Mouse (Mus musculus) heart, adult 8-10 months (tissue): ENCODE measurements around the gene Guca2b. TPM values are rescaled to one million over a fixed set of nuclear protein-coding genes. Genes with fewer than 3 reads are reported as not detected.
A peak's percentile ranks its signal among the peaks of the same experiment; 100 is the strongest.

ENCODE experiments used
- DNase-seq: peaks from one replicate; pipeline ENCODE4 v3.0.0; 2022; ENCODE audit warnings: low spot score
- total RNA-seq, 4 experiments: library from RNA; stranded (reverse); gene quantifications; 2 replicates each; pipeline ENCODE4 v1.2.4; 2022

The Guca2b gene
- total RNA-seq: under 1 TPM in 2 of 4 experiments, not detected in 2; 0.49 to 0.75 TPM

GRCm38 (mm10) chr4:119658731-119659130 lies at the start of gene Guca2b:
Guca2b (minus strand) TSS chr4:119658954.
- DNase-seq: no peak

- DNase-seq: peak; percentile 48
Measured at GRCm38 (mm10) chr4:119707751-119708150, 49.0 kb upstream of the Guca2b start.

DNA sequence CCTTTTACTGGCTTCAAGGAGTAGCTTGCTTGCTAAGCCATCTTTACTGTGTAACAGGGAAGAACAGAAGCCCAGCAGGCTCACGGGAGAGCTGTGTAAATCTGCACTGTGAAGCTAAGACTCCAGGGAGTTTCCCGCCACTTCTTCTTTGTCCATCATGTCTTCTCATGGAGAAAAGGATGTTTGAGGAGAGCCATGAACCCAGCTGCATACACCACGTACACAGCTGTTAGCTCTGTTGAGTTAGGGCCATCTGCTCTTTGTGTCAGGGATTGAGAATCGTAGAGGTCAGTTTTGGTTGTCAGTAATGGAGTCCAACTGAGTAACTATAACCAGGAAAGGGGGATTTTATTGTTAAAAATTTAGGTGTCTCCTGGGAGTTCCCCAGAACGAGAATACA lies 48.6 kb upstream of the Guca2b start:
- peak; percentile 11 for DNase-seq

DNA sequence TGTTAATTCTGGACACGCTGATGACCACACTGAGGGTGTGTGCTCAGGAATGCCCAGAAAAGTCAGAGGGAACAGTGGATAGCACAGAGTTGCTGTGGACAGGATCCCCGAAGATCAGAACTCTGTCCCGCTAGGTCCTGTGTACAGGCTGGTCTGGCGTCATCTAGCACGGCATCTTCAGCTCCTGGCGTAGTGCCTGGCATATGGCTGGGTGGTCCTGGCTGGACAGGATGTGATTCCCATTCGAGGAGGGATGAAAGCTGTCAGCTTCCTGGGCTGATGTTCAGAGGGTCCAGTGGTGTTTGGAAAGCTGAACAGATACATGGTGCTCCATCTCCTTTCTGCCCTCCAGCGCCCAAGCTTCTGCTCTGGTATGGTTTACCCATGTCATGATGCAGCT lies 45.2 kb upstream of the Guca2b start:
- no peak for DNase-seq

DNA sequence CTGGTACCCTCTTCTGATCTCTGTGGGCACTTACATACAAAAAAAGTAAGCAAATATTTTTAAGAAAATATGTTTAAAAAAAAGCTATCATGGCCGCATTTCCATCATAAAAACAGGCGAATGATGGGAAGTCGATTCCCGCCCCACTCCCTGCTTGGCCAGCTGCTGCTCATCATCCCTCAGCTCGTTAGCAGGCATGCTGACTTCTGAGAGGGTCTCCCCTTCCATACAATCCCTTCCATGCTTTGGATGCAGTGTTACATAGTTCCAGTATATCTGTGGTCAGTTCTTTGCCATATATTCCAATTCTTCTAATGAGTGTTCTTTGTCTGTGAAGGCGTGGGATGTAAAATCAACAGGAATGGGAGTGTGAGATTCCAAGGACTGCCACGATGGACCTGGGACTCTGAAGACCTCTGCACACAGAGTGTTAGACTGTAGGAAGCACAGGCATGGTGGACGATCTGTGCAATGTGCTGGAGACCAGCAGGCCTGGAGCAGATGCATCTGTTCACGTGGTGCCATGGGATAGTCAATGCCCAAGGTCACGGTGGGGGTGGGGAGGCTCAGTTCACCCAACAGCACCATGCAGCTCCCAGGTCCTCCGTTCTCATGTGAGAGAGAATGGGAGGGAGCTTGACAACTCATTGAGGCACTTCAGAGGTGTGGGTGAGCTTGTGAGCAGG lies 42.7 kb upstream of the Guca2b start:
- no peak for DNase-seq

- no peak for DNase-seq
Measured at GRCm38 (mm10) chr4:119698339-119698738, 39.6 kb upstream of the Guca2b start.

GRCm38 (mm10) chr4:119685746-119686145 lies 27.0 kb upstream of the Guca2b start:
- DNase-seq: no peak

DNA sequence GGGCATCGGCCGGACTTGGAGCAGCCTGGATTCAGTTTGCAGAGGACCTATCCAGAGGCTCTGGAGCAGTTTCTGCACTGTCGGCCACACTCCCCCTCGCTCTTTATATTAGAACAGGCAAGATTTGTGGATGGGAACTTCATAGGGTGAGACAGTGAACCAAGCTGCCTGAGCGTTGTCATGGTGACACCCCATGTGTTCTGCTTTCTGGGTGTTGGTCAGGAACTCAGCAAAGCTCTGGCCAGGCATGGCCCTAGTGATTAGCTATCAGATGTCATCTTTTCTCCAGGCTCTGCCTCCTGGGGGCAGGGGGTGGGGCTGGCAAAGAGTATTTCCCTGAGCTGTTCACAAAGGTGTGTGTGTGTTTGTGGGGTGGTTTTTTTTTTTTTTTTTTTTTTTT lies 23.8 kb upstream of the Guca2b start:
- DNase-seq: no peak

DNA sequence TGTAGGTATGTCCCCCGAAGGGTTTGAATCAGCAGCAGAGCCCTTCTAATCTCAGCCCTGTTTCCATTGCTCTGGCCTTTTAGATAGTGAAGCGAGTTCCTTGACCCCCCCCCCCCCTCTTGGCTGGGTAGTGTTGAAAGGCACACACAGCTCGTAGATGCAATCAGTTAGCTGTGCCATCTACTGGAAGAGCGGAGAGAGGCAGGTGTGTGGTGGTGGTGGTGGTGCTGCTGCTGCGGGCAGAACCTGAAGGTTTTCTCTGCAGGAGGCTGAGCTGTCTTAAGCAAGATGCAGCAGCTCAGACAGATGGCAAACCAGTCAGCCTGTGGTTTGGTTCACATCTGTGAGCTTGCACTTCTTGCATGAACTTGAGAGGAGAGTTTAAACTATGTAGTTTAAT lies 13.9 kb upstream of the Guca2b start:
- no peak for DNase-seq

DNA sequence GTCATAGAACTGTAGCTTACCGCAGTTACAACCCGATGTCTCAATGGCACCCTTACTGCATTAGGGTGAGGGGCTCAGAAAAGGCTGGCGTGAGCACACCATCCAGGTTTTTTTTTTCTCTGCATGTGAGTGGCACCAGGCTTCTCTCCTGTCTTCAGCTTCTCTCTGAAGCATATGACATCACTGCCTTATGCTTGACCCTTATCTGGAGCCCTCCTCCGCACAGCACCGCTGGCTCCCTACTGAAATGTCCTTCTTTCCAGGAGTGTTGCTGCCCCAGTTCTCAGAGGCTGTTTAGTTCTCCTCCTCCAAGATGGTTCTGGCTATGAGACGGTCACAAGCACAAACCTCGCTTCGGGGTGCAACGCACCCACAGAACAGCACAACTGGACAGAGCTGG lies 12.4 kb upstream of the Guca2b start:
- DNase-seq: no peak

GRCm38 (mm10) chr4:119670736-119671135 lies 12.0 kb upstream of the Guca2b start:
- no peak for DNase-seq

DNA sequence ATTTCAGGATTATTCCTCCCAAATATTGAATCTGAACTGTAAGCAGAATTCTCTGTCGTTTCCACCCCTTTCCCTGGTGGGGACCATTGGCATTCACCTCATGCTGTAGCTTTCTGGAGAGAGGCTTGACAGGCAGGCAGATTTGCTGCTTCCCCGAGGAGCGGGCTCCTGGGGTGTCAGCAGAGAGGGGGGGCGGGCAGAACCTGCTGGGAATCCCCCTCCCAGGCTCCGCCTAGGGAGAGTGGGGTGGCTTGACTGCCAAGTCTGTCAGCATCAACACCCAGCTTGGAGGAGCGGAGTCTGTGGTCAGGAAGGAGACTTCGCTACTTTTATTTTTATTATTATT lies 11.4 kb upstream of the Guca2b start:
- DNase-seq: no peak

DNA sequence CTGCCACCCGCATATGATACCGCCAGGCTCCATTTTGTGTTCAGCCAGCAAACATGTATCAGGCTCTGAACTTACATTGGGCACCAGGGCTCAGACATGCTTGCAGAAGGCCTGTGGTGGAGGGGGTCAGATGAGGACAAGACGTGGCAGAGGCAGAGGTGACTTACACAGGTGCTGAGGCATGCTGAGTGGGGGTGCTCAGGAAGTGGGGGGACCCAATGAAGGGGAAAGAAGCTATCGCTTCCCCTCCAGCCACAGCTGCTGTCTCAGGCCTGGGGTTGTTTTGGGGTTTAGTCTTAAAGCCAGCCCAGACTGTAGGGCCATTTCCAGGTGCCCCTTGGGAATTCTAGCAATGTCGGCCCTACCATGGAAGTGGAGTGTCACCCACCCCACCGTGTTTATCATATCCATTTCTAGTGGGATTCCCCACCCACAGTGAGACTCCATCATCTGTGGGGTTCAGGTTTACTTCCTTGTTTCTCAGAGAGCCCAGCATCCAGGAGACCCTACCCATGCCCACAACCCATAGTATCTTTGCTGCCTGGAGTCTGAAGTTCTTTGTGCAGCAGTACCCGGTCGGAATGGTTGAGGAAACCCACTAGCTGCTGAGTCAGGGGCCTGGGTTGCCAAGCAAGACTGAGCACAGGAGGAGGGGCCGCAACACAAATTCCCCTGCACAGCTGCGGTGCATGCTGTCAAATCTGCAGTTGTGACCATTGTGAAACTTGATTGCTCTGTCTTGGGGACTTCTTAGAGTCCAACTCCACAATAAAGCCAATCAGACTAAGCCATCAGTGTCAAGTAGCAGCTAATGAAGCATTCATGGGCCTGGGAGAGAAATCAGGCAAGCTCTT lies 10.8 kb upstream of the Guca2b start:
- DNase-seq: no peak

- no peak for DNase-seq
Measured at GRCm38 (mm10) chr4:119668596-119668995, 9.8 kb upstream of the Guca2b start.

GRCm38 (mm10) chr4:119668185-119668584 lies 9.4 kb upstream of the Guca2b start:
- no peak for DNase-seq

DNA sequence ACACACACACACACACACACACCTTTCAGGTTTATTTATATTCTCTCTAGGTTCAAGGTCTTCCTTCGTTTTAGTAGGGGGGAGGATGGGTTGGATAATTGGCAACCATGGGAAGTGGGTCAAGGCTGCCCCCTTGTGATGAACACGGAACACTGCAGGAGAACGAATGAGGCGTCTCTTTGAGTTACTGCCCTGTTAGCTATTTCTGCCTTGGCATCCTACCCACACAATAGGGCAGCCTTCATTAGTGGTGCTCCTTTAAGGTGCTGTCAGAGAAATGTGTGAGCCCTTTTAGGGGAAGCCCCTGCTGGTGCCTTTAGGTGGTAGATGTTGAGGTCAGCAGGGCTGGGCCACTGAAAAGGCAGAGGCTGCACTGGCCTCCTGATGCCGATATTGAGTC lies 8.7 kb upstream of the Guca2b start:
- peak; percentile 45 for DNase-seq

- DNase-seq: peak; percentile 45
Measured at GRCm38 (mm10) chr4:119666116-119666515, 7.4 kb upstream of the Guca2b start.

DNA sequence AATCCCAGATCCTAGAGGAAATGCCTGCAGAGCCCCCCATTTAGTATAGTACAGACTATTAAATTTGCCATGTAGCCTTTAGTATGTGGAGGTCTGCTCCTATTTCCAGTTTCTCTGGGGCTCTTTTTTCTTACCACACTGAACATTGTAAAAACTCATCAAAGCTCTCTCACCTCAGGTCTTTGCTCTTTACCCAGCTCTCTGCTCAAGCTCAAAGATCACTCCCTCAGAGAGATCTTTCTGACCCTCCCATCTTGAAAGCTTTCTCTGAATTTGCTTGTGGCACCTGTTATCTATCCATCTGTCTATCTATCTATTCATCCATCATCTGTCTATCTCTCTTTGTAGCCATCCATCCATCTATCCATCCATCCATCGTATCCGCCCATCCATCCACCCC lies 6.4 kb upstream of the Guca2b start:
- DNase-seq: no peak

GRCm38 (mm10) chr4:119663409-119664095 lies 4.8 kb upstream of the Guca2b start:
- DNase-seq: no peak

DNA sequence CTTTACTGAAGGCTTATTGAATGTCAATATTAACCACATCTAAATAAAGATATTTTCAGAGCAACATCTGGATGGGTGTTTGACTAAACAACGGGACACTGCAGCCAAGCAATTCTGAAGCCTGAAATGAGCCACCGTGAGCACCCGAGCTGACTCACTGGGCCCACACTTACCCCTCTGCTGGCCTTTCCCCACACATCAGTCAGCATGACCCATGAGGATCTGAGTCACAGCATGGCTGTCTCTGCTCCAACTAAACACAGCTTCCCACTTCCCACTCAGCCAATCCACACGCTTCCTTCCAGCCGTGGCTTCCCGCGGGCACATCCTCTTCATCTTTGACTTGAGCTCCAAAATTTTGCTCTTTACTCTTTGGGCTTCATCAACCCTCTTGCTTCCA lies 4.2 kb upstream of the Guca2b start:
- DNase-seq: peak; percentile 35

GRCm38 (mm10) chr4:119662151-119662550 lies 3.4 kb upstream of the Guca2b start:
- DNase-seq: peak; percentile 40

- no peak for DNase-seq
Measured at GRCm38 (mm10) chr4:119660007-119660406, 1.3 kb upstream of the Guca2b start.

DNA sequence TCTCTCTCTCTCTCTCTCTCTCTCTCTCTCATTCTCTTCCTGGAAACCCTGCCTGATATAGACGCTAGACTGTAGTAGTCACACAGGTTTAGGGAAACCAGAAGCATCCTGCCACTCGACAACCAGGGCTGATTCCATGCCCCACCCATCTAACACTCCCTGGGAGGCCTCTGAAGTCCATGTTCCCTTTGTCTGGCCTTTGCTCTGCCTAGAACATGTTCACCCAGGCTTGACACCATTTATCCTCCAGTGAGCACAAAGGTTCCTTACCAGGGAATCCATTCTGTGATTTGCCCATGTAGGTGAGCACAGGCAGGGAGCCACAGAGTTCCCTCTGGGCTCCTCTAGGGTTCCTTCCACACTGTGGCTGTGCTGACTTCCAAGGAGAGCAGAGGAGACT lies 508 bp downstream of the Guca2b start:
- DNase-seq: no peak
